15 mouse cellular contexts compared by ENCODE assay signal in genomic region chr17:31265171-31265572, GRCm38 (mm10). TPM values are rescaled to one million over a fixed set of nuclear protein-coding genes. Genes with fewer than 3 reads are reported as not detected.
DNase-seq lines count a peak whose midpoint lies in the region; ATAC-seq and TF ChIP-seq lines count a peak whose summit lies in the region.
"Had no signal": no experiment of that assay in that cellular context is flagged by ENCODE, and none has a peak within 500 bp of the region (broad histone marks: within the 10 kb centered on the region; RNA-seq: fewer than 3 reads in every experiment).

No protein-coding gene starts in this region.

- peak; percentile 73 for ATAC-seq in megakaryocyte, adult 5-6 weeks (ENCODE audit: poor library complexity, severe bottlenecking)
- no peak for ATAC-seq in CD4-positive, CD25-positive, alpha-beta regulatory T cell, adult 4 months

- DNase-seq in layer of hippocampus, adult 2 months (ENCODE audit: low spot score in 2 of 2) = no peak
- DNase-seq in layer of hippocampus, adult 18-20 months (ENCODE audit: low spot score in 2 of 2) = no peak
- DNase-seq in A20 (ENCODE audit: low read depth, low spot score) (peak; percentile 82), MEL-GATA-1-ER (ENCODE audit: extremely low read depth, low read depth) (peak; percentile 47)
- DNase-seq in gastrocnemius, adult 18-20 months (ENCODE audit: low spot score) = no peak
- no peak for DNase-seq in right cerebral cortex, postnatal 36 days (ENCODE audit: low spot score in 2 of 2)
- DNase-seq: cerebellum, adult 9-10 months; layer of hippocampus, adult 9-11 months had no signal

- peak; percentile 13; the same call in 1 of the 2 replicates for TF ChIP-seq CTCF in layer of hippocampus, adult 2 months (conservative IDR thresholded peaks at IDR 0.05)

- no peak overlapping the region for H3K27ac ChIP-seq in layer of hippocampus, adult 2 months
- H3K27ac ChIP-seq: neural tube, embryonic 15.5 days had no signal

- no peak overlapping the region for H3K4me3 ChIP-seq in layer of hippocampus, adult 2 months
- H3K4me3 ChIP-seq: neural tube, embryonic 15.5 days had no signal

RNA-seq across cellular contexts. Expression of gene Rsph1, which starts 12.0 kb away (rescaled TPM):
- total RNA-seq in layer of hippocampus, adult 2 months (2021) = 10 to 100 TPM; 11.4 to 15.8 TPM
- 10 to 100 TPM; 15.4 to 16.7 TPM for total RNA-seq in layer of hippocampus, adult 18-20 months (2021)
- total RNA-seq in megakaryocyte, adult 5-6 weeks (2015) = 0.36 TPM in 2 replicates
- 0.66 and 1.1 TPM in 2 replicates for total RNA-seq in megakaryocyte, adult 5-6 weeks (2017)
- total RNA-seq in gastrocnemius, adult 18-20 months (2021) = 10 to 100 TPM in 1 of 2 experiments, 1 to 10 TPM in 1; 2.4 to 11.6 TPM
- polyA plus RNA-seq in CD4-positive, CD25-positive, alpha-beta regulatory T cell, adult 4 months (2017; shearing (Covaris generic)) = 1 to 10 TPM in 1 of 2 experiments, under 1 TPM in 1; 0.52 to 1.1 TPM
- total RNA-seq: G1E; liver, adult 2 months had no signal
- polyA plus RNA-seq: G1E; liver, adult 2 months had no signal

RNA-seq across cellular contexts. Expression of gene Slc37a1, which starts 21.4 kb away (rescaled TPM):
- 10 to 100 TPM in 1 of 2 experiments, 1 to 10 TPM in 1; 8.4 to 11.5 TPM for total RNA-seq in layer of hippocampus, adult 2 months (2021)
- total RNA-seq in layer of hippocampus, adult 18-20 months (2021) = 1 to 10 TPM; 6.2 to 6.3 TPM
- total RNA-seq in megakaryocyte, adult 5-6 weeks (2015) = 6.3 and 8.1 TPM in 2 replicates
- 3.9 and 10.6 TPM in 2 replicates for total RNA-seq in megakaryocyte, adult 5-6 weeks (2017)
- 1 to 10 TPM; 3.7 to 5.9 TPM for total RNA-seq in gastrocnemius, adult 18-20 months (2021)
- 10 to 100 TPM; 29.9 to 42.6 TPM for polyA plus RNA-seq in CD4-positive, CD25-positive, alpha-beta regulatory T cell, adult 4 months (2017; shearing (Covaris generic))
- polyA plus RNA-seq: G1E had no signal

RNA-seq across cellular contexts. Expression of gene Ubash3a, which starts 57.5 kb away (rescaled TPM):
- total RNA-seq in layer of hippocampus, adult 2 months (2021) = under 1 TPM; 0.66 to 0.95 TPM
- total RNA-seq in layer of hippocampus, adult 18-20 months (2021) = 1 to 10 TPM in 1 of 2 experiments, under 1 TPM in 1; 0.43 to 1.6 TPM
- total RNA-seq in megakaryocyte, adult 5-6 weeks (2015) = 2.6 and 6.2 TPM in 2 replicates
- total RNA-seq in megakaryocyte, adult 5-6 weeks (2017) = 3.9 and 5.0 TPM in 2 replicates
- total RNA-seq in gastrocnemius, adult 18-20 months (2021) = not detected
- polyA plus RNA-seq in CD4-positive, CD25-positive, alpha-beta regulatory T cell, adult 4 months (2017; shearing (Covaris generic)) = 100 to 1,000 TPM; 234 to 303 TPM
- total RNA-seq: gastrocnemius, adult 8-10 months had no signal
- polyA plus RNA-seq: G1E; midbrain, embryonic 11.5 days; neural tube, embryonic 15.5 days had no signal

Comparison
In these comparisons a context has a peak if more than half of its experiments do, and no peak if none do; other contexts are left out.
1. DNase-seq: peak in A20 (single experiment) and MEL-GATA-1-ER (single experiment); none in layer of hippocampus, adult 2 months (0 of 2), layer of hippocampus, adult 18-20 months (0 of 2), gastrocnemius, adult 18-20 months (single experiment) and right cerebral cortex, postnatal 36 days (0 of 2).